Comparison of ENCODE assay signal across 13 mouse cellular contexts in genomic region chr15:89213517-89213916, GRCm38 (mm10). TPM values are rescaled to one million over a fixed set of nuclear protein-coding genes. Genes with fewer than 3 reads are reported as not detected.
A peak's percentile ranks its signal among the peaks of the same experiment; 100 is the strongest.
DNase-seq lines count a peak whose midpoint lies in the region; ATAC-seq and TF ChIP-seq lines count a peak whose summit lies in the region.
"Had no signal": no experiment of that assay in that cellular context is flagged by ENCODE, and none has a peak within 500 bp of the region (broad histone marks: within the 10 kb centered on the region; RNA-seq: fewer than 3 reads in every experiment).

No protein-coding gene starts in this region.

- no peaks in the 10 kb centered on the region; the same call in 1 of the 2 replicates for H3K9me3 ChIP-seq in heart, embryonic 13.5 days
- H3K9me3 ChIP-seq in embryonic facial prominence, embryonic 13.5 days = no peaks in the 10 kb centered on the region
- no peaks in the 10 kb centered on the region for H3K9me3 ChIP-seq in liver, embryonic 12.5 days (replicated peaks)
- no peaks in the 10 kb centered on the region; the same call in 1 of the 2 replicates for H3K9me3 ChIP-seq in neural tube, embryonic 13.5 days
- H3K9me3 ChIP-seq: limb, embryonic 15.5 days had no signal

- no peak overlapping the region; the same call in 1 of the 2 replicates for H3K9ac ChIP-seq in heart, embryonic 13.5 days
- peak overlapping the region; percentile 44; the same call in 1 of the 2 replicates for H3K9ac ChIP-seq in embryonic facial prominence, embryonic 13.5 days
- H3K9ac ChIP-seq in liver, embryonic 12.5 days = peak overlapping the region; percentile 63
- H3K9ac ChIP-seq in neural tube, embryonic 13.5 days = peak overlapping the region; percentile 45
- H3K9ac ChIP-seq: limb, embryonic 15.5 days had no signal

- TF ChIP-seq CTCF in lung, adult 2 months (IDR thresholded peaks at IDR 0.05; ENCODE audit: insufficient read depth, low read length) = no peak

- H3K4me1 ChIP-seq in heart, embryonic 13.5 days = peaks cover 46% of the 10 kb centered on the region
- H3K4me1 ChIP-seq in embryonic facial prominence, embryonic 13.5 days = peaks cover 23% of the 10 kb centered on the region
- peaks cover 73% of the 10 kb centered on the region for H3K4me1 ChIP-seq in liver, embryonic 12.5 days
- H3K4me1 ChIP-seq in neural tube, embryonic 13.5 days (replicated peaks) = peaks cover 33% of the 10 kb centered on the region
- H3K4me1 ChIP-seq in lung, adult 2 months (ENCODE audit: control insufficient read depth, insufficient read depth, low read length) = no peaks in the 10 kb centered on the region; the same call in 1 of the 2 replicates

- H3K4me3 ChIP-seq in heart, embryonic 13.5 days = no peak overlapping the region
- H3K4me3 ChIP-seq in embryonic facial prominence, embryonic 13.5 days = no peak overlapping the region
- peak overlapping the region; percentile 92 for H3K4me3 ChIP-seq in liver, embryonic 12.5 days
- H3K4me3 ChIP-seq in neural tube, embryonic 13.5 days = peak overlapping the region; percentile 22; the same call in 1 of the 2 replicates
- H3K4me3 ChIP-seq in lung, adult 2 months (replicated peaks; ENCODE audit: extremely low read depth, low read depth, low read length) = no peak overlapping the region

- H3K27ac ChIP-seq in heart, embryonic 13.5 days (replicated peaks) = no peak overlapping the region
- no peak overlapping the region for H3K27ac ChIP-seq in embryonic facial prominence, embryonic 13.5 days
- H3K27ac ChIP-seq in liver, embryonic 12.5 days = peak overlapping the region; percentile 98
- no peak overlapping the region for H3K27ac ChIP-seq in neural tube, embryonic 13.5 days (replicated peaks)
- H3K27ac ChIP-seq: limb, embryonic 15.5 days had no signal

- H3K4me2 ChIP-seq in heart, embryonic 13.5 days = peak overlapping the region; percentile 17; the same call in 1 of the 2 replicates
- peak overlapping the region; percentile 16; the same call in 1 of the 2 replicates for H3K4me2 ChIP-seq in embryonic facial prominence, embryonic 13.5 days
- peak overlapping the region; percentile 82 for H3K4me2 ChIP-seq in liver, embryonic 12.5 days
- peak overlapping the region; percentile 90 for H3K4me2 ChIP-seq in neural tube, embryonic 13.5 days

- no peak for TF ChIP-seq POLR2A in lung, adult 2 months (IDR thresholded peaks at IDR 0.05; ENCODE audit: borderline replicate concordance, extremely low read depth, low read depth, low read length)

- no peaks in the 10 kb centered on the region for H3K27me3 ChIP-seq in heart, embryonic 13.5 days (replicated peaks)
- no peaks in the 10 kb centered on the region for H3K27me3 ChIP-seq in embryonic facial prominence, embryonic 13.5 days
- H3K27me3 ChIP-seq in liver, embryonic 12.5 days (replicated peaks) = no peaks in the 10 kb centered on the region
- no peaks in the 10 kb centered on the region for H3K27me3 ChIP-seq in neural tube, embryonic 13.5 days
- H3K27me3 ChIP-seq: limb, embryonic 15.5 days; Patski had no signal

- no peak for ATAC-seq in heart, embryonic 13.5 days (ENCODE audit: extremely low read depth, insufficient number of reproducible peaks, low FRiP score, low TSS enrichment)
- ATAC-seq in embryonic facial prominence, embryonic 13.5 days (ENCODE audit: insufficient number of reproducible peaks, insufficient read depth, low FRiP score, low TSS enrichment, low read depth) = no peak
- ATAC-seq in liver, embryonic 12.5 days = no peak
- no peak for ATAC-seq in neural tube, embryonic 13.5 days (ENCODE audit: low read depth)
- ATAC-seq: Patski had no signal

- WGBS in heart, embryonic 13.5 days = 60% methylated on average over 3 of the region's 3 CpGs
- 85% methylated on average over 3 of the region's 3 CpGs for WGBS in embryonic facial prominence, embryonic 13.5 days
- 45% methylated on average over 3 of the region's 3 CpGs for WGBS in liver, embryonic 12.5 days (ENCODE audit: insufficient replicate concordance)
- 79% methylated on average over 3 of the region's 3 CpGs for WGBS in neural tube, embryonic 13.5 days
- WGBS in lung, adult 2 months = 69% methylated on average over 3 of the region's 3 CpGs

- H3K36me3 ChIP-seq in heart, embryonic 13.5 days = peaks cover 15% of the 10 kb centered on the region
- peaks cover 18% of the 10 kb centered on the region for H3K36me3 ChIP-seq in embryonic facial prominence, embryonic 13.5 days
- peaks cover 24% of the 10 kb centered on the region for H3K36me3 ChIP-seq in liver, embryonic 12.5 days
- peaks cover 18% of the 10 kb centered on the region for H3K36me3 ChIP-seq in neural tube, embryonic 13.5 days

- no peak for DNase-seq in heart, adult 9 months (ENCODE audit: low spot score in 2 of 2)
- DNase-seq in lung, adult 2 months = no peak
- no peak for DNase-seq in MN1 (ENCODE audit: low spot score)
- DNase-seq: adrenal gland, adult 8-10 months; cerebellum, adult 11-12 months; kidney, postnatal 10 days; thymus, postnatal 25 days had no signal

RNA-seq across cellular contexts. Expression of gene Ppp6r2, which starts 2.2 kb away (rescaled TPM):
- 20.5 and 20.8 TPM in 2 replicates for polyA plus RNA-seq in heart, embryonic 13.5 days (2015; fragmentation: Nextera tagmentation; extraction: Ambion mirVana)
- 40.0 and 41.7 TPM in 2 replicates for polyA plus RNA-seq in embryonic facial prominence, embryonic 13.5 days (2015; fragmentation: Nextera tagmentation; extraction: Ambion mirVana)
- 21.4 and 23.9 TPM in 2 replicates for polyA plus RNA-seq in liver, embryonic 12.5 days (2016; fragmentation: Nextera tagmentation; extraction: Ambion mirVana)
- polyA plus RNA-seq in neural tube, embryonic 13.5 days (2015; fragmentation: Nextera tagmentation; extraction: Ambion mirVana) = 64.8 and 76.9 TPM in 2 replicates
- polyA plus RNA-seq in lung, adult 2 months (2012; rRNA removed) = 153 and 372 TPM in 2 replicates

RNA-seq across cellular contexts. Expression of gene Dennd6b, which starts 17.2 kb away (rescaled TPM):
- 17.4 and 17.9 TPM in 2 replicates for polyA plus RNA-seq in heart, embryonic 13.5 days (2015; fragmentation: Nextera tagmentation; extraction: Ambion mirVana)
- 21.3 TPM in 2 replicates for polyA plus RNA-seq in embryonic facial prominence, embryonic 13.5 days (2015; fragmentation: Nextera tagmentation; extraction: Ambion mirVana)
- polyA plus RNA-seq in liver, embryonic 12.5 days (2016; fragmentation: Nextera tagmentation; extraction: Ambion mirVana) = 5.3 and 5.5 TPM in 2 replicates
- polyA plus RNA-seq in neural tube, embryonic 13.5 days (2015; fragmentation: Nextera tagmentation; extraction: Ambion mirVana) = 68.9 and 71.8 TPM in 2 replicates
- polyA plus RNA-seq in lung, adult 2 months (2012; rRNA removed) = 15.6 and 17.2 TPM in 2 replicates

RNA-seq across cellular contexts. Expression of gene Plxnb2, which starts 32.9 kb away (rescaled TPM):
- polyA plus RNA-seq in heart, embryonic 13.5 days (2015; fragmentation: Nextera tagmentation; extraction: Ambion mirVana) = 84.6 and 99.0 TPM in 2 replicates
- polyA plus RNA-seq in embryonic facial prominence, embryonic 13.5 days (2015; fragmentation: Nextera tagmentation; extraction: Ambion mirVana) = 130 and 157 TPM in 2 replicates
- polyA plus RNA-seq in liver, embryonic 12.5 days (2016; fragmentation: Nextera tagmentation; extraction: Ambion mirVana) = 38.5 and 38.8 TPM in 2 replicates
- polyA plus RNA-seq in neural tube, embryonic 13.5 days (2015; fragmentation: Nextera tagmentation; extraction: Ambion mirVana) = 89.8 and 94.5 TPM in 2 replicates
- polyA plus RNA-seq in lung, adult 2 months (2012; rRNA removed) = 204 and 210 TPM in 2 replicates

Comparison
In these comparisons a context has a peak if more than half of its experiments do, and no peak if none do; other contexts are left out.
1. H3K4me2 ChIP-seq: peak in every context shown above with its lines; median percentile 90 in neural tube, embryonic 13.5 days; 82 in liver, embryonic 12.5 days; 17 in heart, embryonic 13.5 days; 16 in embryonic facial prominence, embryonic 13.5 days.
2. H3K4me3 ChIP-seq: peak in liver, embryonic 12.5 days (single experiment) and neural tube, embryonic 13.5 days (single experiment); none in heart, embryonic 13.5 days (single experiment), embryonic facial prominence, embryonic 13.5 days (single experiment) and lung, adult 2 months (single experiment).